Mouse (Mus musculus) kidney, adult 2 months (tissue): Measurements from ENCODE around the gene B4galt3. TPM values are rescaled to one million over a fixed set of nuclear protein-coding genes. Genes with fewer than 3 reads are reported as not detected.
A peak's percentile ranks its signal among the peaks of the same experiment; 100 is the strongest.

Source experiments
- DNase-seq: peaks from one replicate; pipeline ENCODE4 v3.0.0; 2021
- H3K27ac ChIP-seq: fragments of 200-500 bp; 2 replicates; pipeline ENCODE4 v1.5.1; 2012; ENCODE audit warnings: low read depth, low read length, control low read depth, inconsistent platforms; ENCODE audit not compliant: insufficient read depth
- H3K27me3 ChIP-seq: fragments of 200-500 bp; replicated peaks from 2 replicates; pipeline ENCODE4 v1.6.1; 2012; ENCODE audit warnings: mild to moderate bottlenecking, moderate library complexity, low read length, inconsistent platforms; ENCODE audit not compliant: control insufficient read depth, insufficient read depth
- H3K36me3 ChIP-seq: fragments of 200-500 bp; 2 replicates; pipeline ENCODE4 v1.6.1; 2012; ENCODE audit warnings: mild to moderate bottlenecking, moderate library complexity, low read length, inconsistent platforms; ENCODE audit not compliant: control insufficient read depth, insufficient read depth
- H3K4me1 ChIP-seq: fragments of 200-500 bp; 2 replicates; pipeline ENCODE4 v1.6.1; 2011; ENCODE audit warnings: low read length; ENCODE audit not compliant: control insufficient read depth, insufficient read depth
- H3K4me3 ChIP-seq: fragments of 200-500 bp; 2 replicates; pipeline ENCODE4 v1.5.1; 2011; ENCODE audit warnings: mild to moderate bottlenecking, low read depth, low read length, control low read depth; ENCODE audit not compliant: insufficient read depth
- CTCF ChIP-seq: fragments of 200-500 bp; conservative IDR thresholded peaks from 2 replicates; pipeline ENCODE4 v1.5.1; 2011; ENCODE audit warnings: low read depth, mild to moderate bottlenecking, control low read depth, low read length, moderate library complexity, mixed read lengths; ENCODE audit not compliant: insufficient read depth, insufficient read length
- POLR2A ChIP-seq: fragments of 200-500 bp; IDR thresholded peaks from one replicate; pipeline ENCODE4 v1.6.1; 2011; ENCODE audit warnings: low read depth, low read length, control low read depth
- WGBS: fragments of 180-500 bp; shearing (Covaris S2); methylation state at CpG from one replicate; pipeline ENCODE4 v1.1.7; 2018; 5-methylcytosine and 5-hydroxymethylcytosine counted together
- polyA plus RNA-seq: library from polyadenylated mRNA; depleted of rRNA; stranded (reverse); fragments of >200 nt; gene quantifications from 2 replicates; pipeline ENCODE4 v1.2.3, GENCODE M21; 2012

The B4galt3 gene
- polyA plus RNA-seq, 1 experiment = 58.9 TPM

DNA sequence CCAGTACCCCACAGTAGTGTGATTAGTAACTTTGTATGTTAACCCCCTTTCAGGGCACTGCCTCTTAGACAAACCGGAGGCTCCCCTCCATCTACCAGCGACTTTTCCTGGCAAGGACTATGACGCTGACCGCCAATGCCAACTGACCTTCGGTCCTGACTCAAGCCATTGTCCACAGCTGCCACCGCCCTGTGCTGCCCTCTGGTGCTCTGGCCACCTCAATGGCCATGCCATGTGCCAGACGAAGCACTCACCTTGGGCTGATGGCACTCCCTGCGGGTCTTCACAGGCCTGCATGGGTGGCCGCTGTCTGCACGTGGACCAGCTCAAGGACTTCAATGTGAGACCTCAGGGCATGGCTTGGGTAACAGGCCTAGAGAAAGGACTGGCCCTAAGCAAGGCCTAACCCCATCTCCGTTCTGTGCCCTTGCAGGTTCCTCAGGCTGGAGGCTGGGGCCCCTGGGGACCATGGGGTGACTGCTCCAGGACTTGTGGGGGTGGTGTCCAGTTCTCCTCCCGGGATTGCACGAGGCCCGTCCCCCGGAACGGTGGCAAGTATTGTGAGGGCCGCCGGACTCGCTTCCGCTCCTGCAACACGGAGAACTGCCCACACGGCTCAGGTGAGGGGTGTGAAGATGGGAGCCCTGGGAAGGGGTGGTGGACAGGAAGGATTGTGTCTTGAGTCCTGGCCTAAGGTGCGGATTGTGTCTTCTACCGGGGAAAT, 13.9 kb upstream of the B4galt3 start:
- Histone ChIP-seq H3K36me3 (no peaks in the 10 kb centered on the region), H3K27me3 (no peaks in the 10 kb centered on the region), H3K27ac (no peak overlapping the region), H3K4me3 (no peak overlapping the region), H3K4me1 (no peaks in the 10 kb centered on the region)
- DNase-seq = peak; percentile 84
- TF ChIP-seq POLR2A (no peak), CTCF (peak; percentile 77)
- 73% methylated on average over 24 of the region's 24 CpGs for WGBS

DNA sequence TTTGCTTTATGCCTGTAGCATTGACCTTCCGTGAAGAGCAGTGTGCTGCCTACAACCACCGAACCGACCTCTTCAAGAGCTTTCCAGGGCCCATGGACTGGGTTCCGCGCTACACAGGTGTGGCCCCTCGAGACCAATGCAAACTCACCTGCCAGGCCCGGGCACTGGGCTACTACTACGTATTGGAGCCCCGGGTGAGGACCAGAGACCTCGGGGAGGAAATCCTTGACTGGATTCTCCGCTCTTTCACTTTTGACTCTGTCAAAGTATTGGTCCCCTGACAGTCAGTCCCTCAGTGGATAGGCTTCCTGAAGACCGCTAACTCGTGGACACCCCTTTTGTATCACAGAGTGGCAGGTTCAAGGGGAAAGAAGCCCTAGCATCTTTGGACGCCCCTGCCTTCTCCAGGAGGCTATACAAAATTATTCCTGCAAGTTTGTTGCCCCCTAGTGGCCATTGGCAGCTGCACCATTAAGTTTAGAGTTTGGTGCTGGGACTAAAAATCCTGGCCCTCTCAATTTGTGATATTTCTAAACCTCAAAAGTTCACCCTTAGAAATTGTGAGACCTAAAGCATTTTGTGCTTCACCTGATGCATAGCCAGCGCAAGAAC, 13.1 kb upstream of the B4galt3 start:
- Histone ChIP-seq H3K4me1 (no peaks in the 10 kb centered on the region), H3K27ac (no peak overlapping the region), H3K27me3 (no peaks in the 10 kb centered on the region), H3K4me3 (no peak overlapping the region), H3K36me3 (no peaks in the 10 kb centered on the region)
- peak; percentile 74 for DNase-seq
- WGBS = 61% methylated on average over 15 of the region's 15 CpGs
- TF ChIP-seq POLR2A (no peak), CTCF (peak; percentile 70)

DNA sequence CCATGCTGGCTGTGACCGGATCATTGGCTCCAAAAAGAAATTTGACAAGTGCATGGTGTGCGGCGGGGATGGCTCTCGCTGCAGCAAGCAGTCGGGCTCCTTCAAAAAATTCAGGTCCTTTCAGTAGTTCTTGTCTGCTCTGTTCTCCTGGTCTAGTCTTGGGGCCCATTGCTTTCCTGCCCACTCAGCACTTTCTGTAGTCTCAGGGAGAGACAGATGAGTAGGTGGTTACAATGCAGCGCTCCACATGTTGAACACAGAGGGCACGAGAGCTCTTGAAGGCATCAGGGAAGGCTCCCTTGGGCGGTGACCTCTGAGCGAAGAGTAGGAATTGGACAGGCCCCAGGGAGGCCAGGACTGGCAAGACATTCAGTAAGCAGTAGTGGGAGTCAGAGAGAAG, 12.3 kb upstream of the B4galt3 start:
- TF ChIP-seq CTCF = no peak
- TF ChIP-seq POLR2A = no peak
- no peaks in the 10 kb centered on the region for H3K36me3 ChIP-seq
- H3K4me3 ChIP-seq = no peak overlapping the region
- no peak overlapping the region for H3K27ac ChIP-seq
- no peak for DNase-seq
- WGBS = 83% methylated on average over 9 of the region's 9 CpGs
- H3K27me3 ChIP-seq = no peaks in the 10 kb centered on the region
- H3K4me1 ChIP-seq = no peaks in the 10 kb centered on the region; the same call in 1 of the 2 replicates

DNA sequence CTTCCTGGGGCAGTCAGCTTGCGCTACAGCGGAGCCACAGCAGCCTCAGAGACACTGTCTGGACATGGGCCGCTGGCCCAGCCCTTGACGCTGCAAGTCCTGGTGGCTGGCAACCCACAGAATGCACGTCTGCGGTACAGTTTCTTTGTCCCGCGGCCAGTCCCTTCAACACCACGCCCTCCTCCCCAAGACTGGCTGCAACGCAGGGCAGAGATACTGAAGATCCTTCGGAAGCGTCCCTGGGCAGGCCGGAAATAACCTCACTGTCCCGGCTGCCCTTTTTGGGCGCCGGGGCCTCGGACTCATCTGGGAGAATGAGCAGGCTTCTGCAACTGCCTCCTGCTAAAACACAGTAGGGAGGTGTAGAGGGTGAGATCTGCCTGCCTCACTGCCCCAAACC, 11.2 kb upstream of the B4galt3 start:
- Histone ChIP-seq H3K27me3 (no peaks in the 10 kb centered on the region), H3K4me3 (no peak overlapping the region), H3K4me1 (no peaks in the 10 kb centered on the region; the same call in 1 of the 2 replicates), H3K36me3 (no peaks in the 10 kb centered on the region), H3K27ac (no peak overlapping the region)
- TF ChIP-seq POLR2A = no peak
- TF ChIP-seq CTCF = no peak
- DNase-seq = no peak
- 88% methylated on average over 17 of the region's 17 CpGs for WGBS

DNA sequence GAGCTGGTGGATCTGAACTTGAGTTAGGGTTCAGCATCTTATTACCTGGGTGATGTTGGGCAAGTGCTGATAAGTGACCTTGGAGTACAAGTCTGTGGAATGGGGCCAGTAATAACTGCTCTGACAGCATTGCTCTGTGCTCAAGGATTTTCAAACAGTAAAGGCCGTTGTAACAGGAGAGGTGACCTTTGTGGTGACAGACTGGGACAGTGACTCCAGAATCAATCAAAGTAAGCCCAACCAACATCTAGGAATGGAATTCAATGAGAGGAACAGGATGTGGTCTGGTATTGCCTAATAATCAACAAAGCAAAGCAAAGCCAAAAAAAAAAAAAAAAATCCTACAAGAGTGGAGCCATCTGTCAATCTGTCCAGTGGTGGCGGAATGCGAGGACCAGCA, 9.8 kb upstream of the B4galt3 start:
- Histone ChIP-seq H3K4me1 (no peaks in the 10 kb centered on the region; the same call in 1 of the 2 replicates), H3K4me3 (no peak overlapping the region), H3K27me3 (no peaks in the 10 kb centered on the region), H3K36me3 (no peaks in the 10 kb centered on the region), H3K27ac (no peak overlapping the region)
- peak; percentile 40 for DNase-seq
- WGBS = 60% methylated on average over 3 of the region's 3 CpGs
- TF ChIP-seq POLR2A = no peak
- TF ChIP-seq CTCF = no peak

DNA sequence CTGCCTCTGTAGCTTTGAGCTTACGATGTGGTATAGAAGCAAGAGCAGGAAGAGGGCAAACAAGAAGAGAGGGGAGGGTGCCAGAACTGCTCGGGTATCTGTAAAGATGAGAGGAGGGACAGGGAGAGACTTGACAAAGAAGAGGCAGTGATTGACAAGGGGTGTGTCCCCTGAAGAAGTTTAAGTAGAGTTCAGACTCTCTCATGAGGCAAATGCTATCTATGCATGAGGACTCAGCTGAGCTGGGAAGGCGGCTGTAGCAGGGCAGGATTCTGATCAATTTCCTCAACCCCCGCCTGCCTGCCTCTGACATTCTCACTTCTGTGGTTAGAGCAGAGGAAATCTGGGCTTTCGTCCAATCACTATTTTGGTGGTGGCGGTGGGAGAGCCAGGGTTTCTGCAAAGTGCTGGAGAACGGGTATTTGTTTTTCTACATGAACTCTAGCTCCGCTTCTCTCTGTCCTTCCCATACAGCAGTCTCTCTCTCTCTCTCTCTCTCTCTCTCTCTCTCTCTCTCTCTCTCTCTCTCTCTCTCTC, 7.5 kb upstream of the B4galt3 start:
- H3K4me1 ChIP-seq = no peaks in the 10 kb centered on the region; the same call in 1 of the 2 replicates
- TF ChIP-seq POLR2A (no peak), CTCF (no peak)
- peak; percentile 86 for DNase-seq
- H3K4me3 ChIP-seq = no peak overlapping the region
- no peaks in the 10 kb centered on the region for H3K27me3 ChIP-seq
- peak overlapping the region; percentile 85 for H3K27ac ChIP-seq
- 5% methylated on average over 8 of the region's 8 CpGs for WGBS
- H3K36me3 ChIP-seq = no peaks in the 10 kb centered on the region

DNA sequence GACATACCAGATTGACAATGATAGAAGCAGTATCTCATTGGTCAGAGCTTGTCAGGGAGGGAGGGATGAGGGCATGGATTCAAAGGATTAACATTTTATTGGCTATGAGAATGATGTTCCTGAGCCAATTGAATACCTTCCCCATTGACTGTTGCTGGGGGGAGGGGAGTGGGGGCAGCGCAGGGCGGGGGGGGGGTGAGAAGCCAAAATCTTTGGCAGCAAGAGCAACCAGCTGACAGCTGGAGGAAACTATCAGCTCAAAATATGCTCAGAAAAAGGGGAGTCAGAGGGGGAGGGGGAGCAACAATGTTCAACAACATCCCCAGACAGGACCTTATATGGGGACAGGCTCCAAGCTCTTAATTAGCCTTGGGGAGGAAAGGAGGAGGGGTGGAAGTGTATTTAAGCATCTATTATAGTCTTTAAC, 6.9 kb upstream of the B4galt3 start:
- TF ChIP-seq CTCF (no peak), POLR2A (no peak)
- Histone ChIP-seq H3K4me3 (no peak overlapping the region), H3K4me1 (no peaks in the 10 kb centered on the region; the same call in 1 of the 2 replicates), H3K36me3 (no peaks in the 10 kb centered on the region), H3K27ac (peak overlapping the region; percentile 8; the same call in 1 of the 2 replicates), H3K27me3 (no peaks in the 10 kb centered on the region)
- WGBS = 0% methylated on average over 2 of the region's 2 CpGs
- peak; percentile 73 for DNase-seq
